Mouse (Mus musculus): ENCODE measurements around the gene Tmem131.
"Not testable (repeated sequence)": the region's sequence is repeated elsewhere in the genome, so short reads cannot be mapped to it uniquely, and the experiment has no call there.

The Tmem131 gene

GRCm38 (mm10) chr1:36824356-36824755 lies 119.1 kb downstream of the Tmem131 start:
- DNase-seq, result no peak

GRCm38 (mm10) chr1:36821918-36822317 lies 121.5 kb downstream of the Tmem131 start:
- DNase-seq, result not testable (repeated sequence)

GRCm38 (mm10) chr1:36815166-36815565 lies 128.3 kb downstream of the Tmem131 start:
- no peak for DNase-seq

GRCm38 (mm10) chr1:36814271-36814903 lies 129.1 kb downstream of the Tmem131 start:
- DNase-seq, result no peak

GRCm38 (mm10) chr1:36813415-36813814 lies 130.1 kb downstream of the Tmem131 start:
- no peak for DNase-seq

- no peak for DNase-seq
Measured at GRCm38 (mm10) chr1:36811806-36812205, 131.7 kb downstream of the Tmem131 start.

- DNase-seq, result no peak
Measured at GRCm38 (mm10) chr1:36807782-36808565, 135.5 kb downstream of the Tmem131 start.

GRCm38 (mm10) chr1:36807086-36807485 lies 136.4 kb downstream of the Tmem131 start:
- no peak for DNase-seq

GRCm38 (mm10) chr1:36806181-36806905 lies 137.1 kb downstream of the Tmem131 start:
- DNase-seq, result no peak

- DNase-seq, result no peak
Measured at GRCm38 (mm10) chr1:36804833-36805232, 138.6 kb downstream of the Tmem131 start.

- DNase-seq, result no peak
Measured at GRCm38 (mm10) chr1:36804259-36804658, 139.2 kb downstream of the Tmem131 start.

GRCm38 (mm10) chr1:36800379-36801011 lies 143.0 kb downstream of the Tmem131 start:
- no peak for DNase-seq

GRCm38 (mm10) chr1:36797481-36797880 lies 146.0 kb downstream of the Tmem131 start:
- DNase-seq, result peak in 1 of 2 experiments; percentile 12

GRCm38 (mm10) chr1:36796711-36797110 lies 146.8 kb downstream of the Tmem131 start:
- DNase-seq, result peak in 1 of 2 experiments; percentile 33

GRCm38 (mm10) chr1:36789416-36789815 lies 154.1 kb downstream of the Tmem131 start:
- DNase-seq, result no peak

GRCm38 (mm10) chr1:36786377-36786776 lies 157.1 kb downstream of the Tmem131 start:
- DNase-seq, result no peak

- peak; percentile 65 to 74 for DNase-seq
Measured at GRCm38 (mm10) chr1:36785238-36785641, 158.2 kb downstream of the Tmem131 start.

- DNase-seq, result peak; percentile 82 to 84
Measured at GRCm38 (mm10) chr1:36784365-36785134, 158.9 kb downstream of the Tmem131 start.

- DNase-seq, result peak; percentile 49 to 62
Measured at GRCm38 (mm10) chr1:36782476-36782875, 161.0 kb downstream of the Tmem131 start.

- no peak for DNase-seq
Measured at GRCm38 (mm10) chr1:36780793-36781192, 162.7 kb downstream of the Tmem131 start.

GRCm38 (mm10) chr1:36772198-36772934 lies 171.1 kb downstream of the Tmem131 start:
- no peak for DNase-seq

Measured in kidney, postnatal 4 days (tissue).